Mouse (Mus musculus): ENCODE data around the gene Ppp1r1a. TPM values are rescaled to one million over a fixed set of nuclear protein-coding genes. Genes with fewer than 3 reads are reported as not detected.

The Ppp1r1a gene
- polyA plus RNA-seq, 1 experiment from 2014 or later, result 124 TPM

GRCm38 (mm10) chr15:103503251-103503600 lies 34.6 kb downstream of the Ppp1r1a start:
- no peaks in the 10 kb centered on the region for H3K27me3 ChIP-seq (ENCODE audit: control insufficient read depth, insufficient read depth, low read length)
- ATAC-seq (ENCODE audit: low FRiP score) (peak; percentile 64), DNase-seq (ENCODE audit: low spot score) (no peak)
- peaks cover 45% of the 10 kb centered on the region for H3K4me1 ChIP-seq (replicated peaks; ENCODE audit: control insufficient read depth, insufficient read depth, low read length)
- H3K9ac ChIP-seq, result peak overlapping the region; percentile 74
- H3K9me3 ChIP-seq (ENCODE audit: control insufficient read depth, low read length), result no peaks in the 10 kb centered on the region
- peak overlapping the region; percentile 59 for H3K4me3 ChIP-seq (replicated peaks; ENCODE audit: low read length)
- WGBS, result 0% methylated on average over 15 of the region's 15 CpGs
- no peaks in the 10 kb centered on the region for H3K36me3 ChIP-seq (replicated peaks; ENCODE audit: control insufficient read depth, insufficient read depth)
- peak overlapping the region; percentile 81 for H3K4me2 ChIP-seq (replicated peaks)
- H3K27ac ChIP-seq, result peak overlapping the region; percentile 66

GRCm38 (mm10) chr15:103502435-103503250 lies 35.2 kb downstream of the Ppp1r1a start, which contains the start of gene Pde1b:
Gene Pde1b (plus strand): TSS chr15:103503034.
- Histone ChIP-seq H3K9me3 (ENCODE audit: control insufficient read depth, low read length) (no peaks in the 10 kb centered on the region), H3K4me1 (replicated peaks; ENCODE audit: control insufficient read depth, insufficient read depth, low read length) (peaks cover 43% of the 10 kb centered on the region), H3K27me3 (ENCODE audit: control insufficient read depth, insufficient read depth, low read length) (no peaks in the 10 kb centered on the region), H3K4me3 (replicated peaks; ENCODE audit: low read length) (peak within 1 kb of the TSS; percentile 59), H3K27ac (peak within 1 kb of the TSS; percentile 66), H3K36me3 (replicated peaks; ENCODE audit: control insufficient read depth, insufficient read depth) (no peaks in the 10 kb centered on the region), H3K9ac (peak within 1 kb of the TSS; percentile 74), H3K4me2 (replicated peaks) (peak within 1 kb of the TSS; percentile 81)
- peak; percentile 58 for DNase-seq (ENCODE audit: low spot score)
- ATAC-seq (ENCODE audit: low FRiP score), result peak; percentile 89
- WGBS, result 2% methylated on average over 51 of the region's 63 CpGs

GRCm38 (mm10) chr15:103501186-103501585 lies 36.6 kb downstream of the Ppp1r1a start:
- Histone ChIP-seq H3K9me3 (ENCODE audit: control insufficient read depth, low read length) (no peaks in the 10 kb centered on the region), H3K4me3 (replicated peaks; ENCODE audit: low read length) (no peak overlapping the region), H3K9ac (no peak overlapping the region), H3K36me3 (replicated peaks; ENCODE audit: control insufficient read depth, insufficient read depth) (no peaks in the 10 kb centered on the region), H3K4me2 (replicated peaks) (no peak overlapping the region), H3K4me1 (replicated peaks; ENCODE audit: control insufficient read depth, insufficient read depth, low read length) (peaks cover 37% of the 10 kb centered on the region), H3K27ac (no peak overlapping the region), H3K27me3 (ENCODE audit: control insufficient read depth, insufficient read depth, low read length) (no peaks in the 10 kb centered on the region)
- DNase-seq (ENCODE audit: low spot score) (no peak), ATAC-seq (ENCODE audit: low FRiP score) (no peak)
- 81% methylated on average over 2 of the region's 2 CpGs for WGBS

GRCm38 (mm10) chr15:103500723-103501122 lies 37.1 kb downstream of the Ppp1r1a start:
- DNase-seq (ENCODE audit: low spot score) (no peak), ATAC-seq (ENCODE audit: low FRiP score) (no peak)
- Histone ChIP-seq H3K36me3 (replicated peaks; ENCODE audit: control insufficient read depth, insufficient read depth) (no peaks in the 10 kb centered on the region), H3K9ac (no peak overlapping the region), H3K27ac (no peak overlapping the region), H3K27me3 (ENCODE audit: control insufficient read depth, insufficient read depth, low read length) (no peaks in the 10 kb centered on the region), H3K4me2 (replicated peaks) (no peak overlapping the region), H3K9me3 (ENCODE audit: control insufficient read depth, low read length) (no peaks in the 10 kb centered on the region), H3K4me1 (replicated peaks; ENCODE audit: control insufficient read depth, insufficient read depth, low read length) (peaks cover 35% of the 10 kb centered on the region), H3K4me3 (replicated peaks; ENCODE audit: low read length) (no peak overlapping the region)
- WGBS, result 68% methylated on average over 1 of the region's 1 CpGs

GRCm38 (mm10) chr15:103498157-103498556 lies 39.6 kb downstream of the Ppp1r1a start:
- H3K4me1 ChIP-seq (replicated peaks; ENCODE audit: control insufficient read depth, insufficient read depth, low read length), result peaks cover 16% of the 10 kb centered on the region; the same call in 1 of the 2 replicates
- no peak overlapping the region for H3K4me3 ChIP-seq (replicated peaks; ENCODE audit: low read length)
- no peak overlapping the region for H3K4me2 ChIP-seq (replicated peaks)
- ATAC-seq (ENCODE audit: low FRiP score), result no peak
- H3K27ac ChIP-seq, result no peak overlapping the region
- H3K9ac ChIP-seq, result no peak overlapping the region
- DNase-seq (ENCODE audit: low spot score), result no peak
- H3K27me3 ChIP-seq (ENCODE audit: control insufficient read depth, insufficient read depth, low read length), result no peaks in the 10 kb centered on the region
- 47% methylated on average over 3 of the region's 3 CpGs for WGBS
- no peaks in the 10 kb centered on the region for H3K36me3 ChIP-seq (replicated peaks; ENCODE audit: control insufficient read depth, insufficient read depth)
- H3K9me3 ChIP-seq (ENCODE audit: control insufficient read depth, low read length), result no peaks in the 10 kb centered on the region

- ATAC-seq (ENCODE audit: low FRiP score) (peak; percentile 57; the same call in 1 of the 2 replicates), DNase-seq (ENCODE audit: low spot score) (no peak)
- H3K4me3 ChIP-seq (replicated peaks; ENCODE audit: low read length), result no peak overlapping the region
- H3K4me2 ChIP-seq (replicated peaks), result no peak overlapping the region
- H3K36me3 ChIP-seq (replicated peaks; ENCODE audit: control insufficient read depth, insufficient read depth), result no peaks in the 10 kb centered on the region
- no peak overlapping the region for H3K27ac ChIP-seq
- WGBS, result 73% methylated on average over 10 of the region's 10 CpGs
- H3K4me1 ChIP-seq (replicated peaks; ENCODE audit: control insufficient read depth, insufficient read depth, low read length), result peaks cover 13% of the 10 kb centered on the region; the same call in 1 of the 2 replicates
- no peak overlapping the region for H3K9ac ChIP-seq
- H3K9me3 ChIP-seq (ENCODE audit: control insufficient read depth, low read length), result no peaks in the 10 kb centered on the region
- no peaks in the 10 kb centered on the region for H3K27me3 ChIP-seq (ENCODE audit: control insufficient read depth, insufficient read depth, low read length)
These were observed 41.3 kb downstream of the Ppp1r1a start for GRCm38 (mm10) chr15:103496204-103497140.

GRCm38 (mm10) chr15:103488336-103488735 lies 49.5 kb downstream of the Ppp1r1a start:
- Histone ChIP-seq H3K9ac (no peak overlapping the region), H3K36me3 (replicated peaks; ENCODE audit: control insufficient read depth, insufficient read depth) (no peaks in the 10 kb centered on the region), H3K4me2 (replicated peaks) (no peak overlapping the region), H3K27ac (no peak overlapping the region), H3K4me1 (replicated peaks; ENCODE audit: control insufficient read depth, insufficient read depth, low read length) (peaks cover 13% of the 10 kb centered on the region), H3K4me3 (replicated peaks; ENCODE audit: low read length) (no peak overlapping the region), H3K9me3 (ENCODE audit: control insufficient read depth, low read length) (no peaks in the 10 kb centered on the region), H3K27me3 (ENCODE audit: control insufficient read depth, insufficient read depth, low read length) (no peaks in the 10 kb centered on the region)
- no peak for DNase-seq (ENCODE audit: low spot score)
- ATAC-seq (ENCODE audit: low FRiP score), result no peak
- 43% methylated on average over 4 of the region's 4 CpGs for WGBS

GRCm38 (mm10) chr15:103486658-103487057 lies 51.1 kb downstream of the Ppp1r1a start:
- no peaks in the 10 kb centered on the region for H3K9me3 ChIP-seq (ENCODE audit: control insufficient read depth, low read length)
- H3K4me1 ChIP-seq (replicated peaks; ENCODE audit: control insufficient read depth, insufficient read depth, low read length), result peaks cover 13% of the 10 kb centered on the region
- H3K36me3 ChIP-seq (replicated peaks; ENCODE audit: control insufficient read depth, insufficient read depth), result no peaks in the 10 kb centered on the region
- H3K4me3 ChIP-seq (replicated peaks; ENCODE audit: low read length), result no peak overlapping the region
- H3K27me3 ChIP-seq (ENCODE audit: control insufficient read depth, insufficient read depth, low read length), result no peaks in the 10 kb centered on the region
- ATAC-seq (ENCODE audit: low FRiP score), result no peak
- no peak overlapping the region for H3K27ac ChIP-seq
- 77% methylated on average over 1 of the region's 1 CpGs for WGBS
- no peak for DNase-seq (ENCODE audit: low spot score)
- H3K9ac ChIP-seq, result no peak overlapping the region
- no peak overlapping the region for H3K4me2 ChIP-seq (replicated peaks)

GRCm38 (mm10) chr15:103485106-103485505 lies 52.7 kb downstream of the Ppp1r1a start:
- Histone ChIP-seq H3K9ac (no peak overlapping the region), H3K4me1 (replicated peaks; ENCODE audit: control insufficient read depth, insufficient read depth, low read length) (peaks cover 13% of the 10 kb centered on the region), H3K9me3 (ENCODE audit: control insufficient read depth, low read length) (no peaks in the 10 kb centered on the region), H3K36me3 (replicated peaks; ENCODE audit: control insufficient read depth, insufficient read depth) (no peaks in the 10 kb centered on the region), H3K4me3 (replicated peaks; ENCODE audit: low read length) (no peak overlapping the region), H3K4me2 (replicated peaks) (no peak overlapping the region), H3K27ac (0 out of 2 replicates have a peak overlapping the region, but pooled peaks have one; percentile 12), H3K27me3 (ENCODE audit: control insufficient read depth, insufficient read depth, low read length) (no peaks in the 10 kb centered on the region)
- DNase-seq (ENCODE audit: low spot score) (no peak), ATAC-seq (ENCODE audit: low FRiP score) (no peak)
- 45% methylated on average over 3 of the region's 3 CpGs for WGBS
